Mouse (Mus musculus): Measurements from ENCODE around the gene Frrs1.
A peak's percentile ranks its signal among the peaks of the same experiment; 100 is the strongest.

- TF ChIP-seq CTCF (conservative IDR thresholded peaks at IDR 0.05; ENCODE audit: insufficient read depth, insufficient read length, low read depth, low read length) (0 out of 2 replicates have a peak, but pooled peaks have one; percentile 0), POLR2A (IDR thresholded peaks at IDR 0.05; ENCODE audit: low read depth, low read length) (peak; percentile 67)
Observed at GRCm38 (mm10) chr3:116892872-116893271, 33.6 kb downstream of the Frrs1 start.
